Mouse (Mus musculus) layer of hippocampus, adult 9-11 months (tissue): Measurements from ENCODE around the gene Lce1a1.
"Not testable (repeated sequence)": the region's sequence is repeated elsewhere in the genome, so short reads cannot be mapped to it uniquely, and the experiment has no call there.

ENCODE experiments used
- DNase-seq: peaks from one replicate; pipeline ENCODE4 v3.0.0; 2022

Gene Lce1a1

GRCm38 (mm10) chr3:92648207-92648606, at the start of gene Lce1a1:
Gene Lce1a1, minus strand, starts transcription at chr3:92648307.
- DNase-seq: no peak

GRCm38 (mm10) chr3:92694613-92695012, 46.5 kb upstream of the Lce1a1 start:
- no peak for DNase-seq

GRCm38 (mm10) chr3:92691688-92692087, 43.6 kb upstream of the Lce1a1 start:
- no peak for DNase-seq

GRCm38 (mm10) chr3:92689154-92689553, 41.0 kb upstream of the Lce1a1 start:
- DNase-seq: not testable (repeated sequence)

GRCm38 (mm10) chr3:92687110-92687509, 39.0 kb upstream of the Lce1a1 start, which contains the start of gene Lce1d:
Gene Lce1d, minus strand, starts transcription at chr3:92687210.
- no peak for DNase-seq

- no peak for DNase-seq
Measured at GRCm38 (mm10) chr3:92678947-92679346, 30.8 kb upstream of the Lce1a1 start, which contains the start of gene Lce1c. Gene Lce1c, plus strand, starts transcription at chr3:92679247.

GRCm38 (mm10) chr3:92670215-92670614, 22.1 kb upstream of the Lce1a1 start, which contains the start of gene Lce1a2:
Gene Lce1a2, minus strand, starts transcription at chr3:92670315.
- DNase-seq: no peak

GRCm38 (mm10) chr3:92656826-92657225, 8.7 kb upstream of the Lce1a1 start, which contains the start of gene Lce1b:
Gene Lce1b, minus strand, starts transcription at chr3:92656926.
- no peak for DNase-seq

- no peak for DNase-seq
Measured at GRCm38 (mm10) chr3:92639854-92640253, 8.3 kb downstream of the Lce1a1 start.

- no peak for DNase-seq
Measured at GRCm38 (mm10) chr3:92638653-92638991, 9.5 kb downstream of the Lce1a1 start.

GRCm38 (mm10) chr3:92637745-92638652, 10.1 kb downstream of the Lce1a1 start:
- DNase-seq: no peak

- DNase-seq: no peak
Measured at GRCm38 (mm10) chr3:92621560-92621959, 26.5 kb downstream of the Lce1a1 start, which contains the start of gene Lce6a. Gene Lce6a, minus strand, starts transcription at chr3:92621660.

GRCm38 (mm10) chr3:92609804-92610203, 38.3 kb downstream of the Lce1a1 start:
- DNase-seq: no peak

GRCm38 (mm10) chr3:92607392-92607791, 40.7 kb downstream of the Lce1a1 start, which contains the start of gene 2210017I01Rik:
Gene 2210017I01Rik, minus strand, starts transcription at chr3:92607492.
- no peak for DNase-seq

GRCm38 (mm10) chr3:92602169-92602568, 45.9 kb downstream of the Lce1a1 start:
- no peak for DNase-seq

- no peak for DNase-seq
Measured at GRCm38 (mm10) chr3:92600456-92600855, 47.7 kb downstream of the Lce1a1 start.

GRCm38 (mm10) chr3:92599973-92600372, 48.1 kb downstream of the Lce1a1 start:
- DNase-seq: no peak

- DNase-seq: no peak
Measured at GRCm38 (mm10) chr3:92598429-92598828, 49.7 kb downstream of the Lce1a1 start.
